Mouse (Mus musculus) liver, embryonic 15.5 days (tissue): ENCODE measurements around the gene Nck1. TPM values are rescaled to one million over a fixed set of nuclear protein-coding genes. Genes with fewer than 3 reads are reported as not detected.

ENCODE experiments used
- ATAC-seq: fragments of 200-750 bp; cut with Nextera tagmentation; 2 replicates; pipeline ENCODE4 v1.8.0; 2017; ENCODE audit warnings: moderate number of reproducible peaks, mild to moderate bottlenecking, moderate library complexity; ENCODE audit not compliant: insufficient read depth
- H3K27ac ChIP-seq: fragments of 300-500 bp; sonication (generic); replicated peaks from 2 replicates; pipeline ENCODE4 v1.5.1; 2015; ENCODE audit warnings: mild to moderate bottlenecking, inconsistent platforms
- H3K27me3 ChIP-seq: fragments of 300-500 bp; sonication (generic); 2 replicates; pipeline ENCODE4 v1.6.1; 2015; ENCODE audit warnings: mild to moderate bottlenecking, inconsistent platforms
- H3K36me3 ChIP-seq: fragments of 300-500 bp; sonication (generic); replicated peaks from 2 replicates; pipeline ENCODE4 v1.6.1; 2015; ENCODE audit warnings: moderate library complexity, mild to moderate bottlenecking, inconsistent platforms
- H3K4me1 ChIP-seq: fragments of 300-500 bp; sonication (generic); replicated peaks from 2 replicates; pipeline ENCODE4 v1.6.1; 2015; ENCODE audit warnings: inconsistent platforms
- H3K4me2 ChIP-seq: fragments of 300-500 bp; sonication (generic); 2 replicates; pipeline ENCODE4 v1.6.1; 2015; ENCODE audit warnings: moderate library complexity, mild to moderate bottlenecking, inconsistent platforms
- H3K4me3 ChIP-seq: fragments of 300-500 bp; sonication (generic); replicated peaks from 2 replicates; pipeline ENCODE4 v1.5.1; 2015; ENCODE audit warnings: mild to moderate bottlenecking, inconsistent platforms
- H3K9ac ChIP-seq: fragments of 300-500 bp; sonication (generic); 2 replicates; pipeline ENCODE4 v1.6.1; 2015; ENCODE audit warnings: moderate library complexity, mild to moderate bottlenecking, inconsistent platforms
- H3K9me3 ChIP-seq: fragments of 300-500 bp; sonication (generic); replicated peaks from 2 replicates; pipeline ENCODE4 v1.6.1; 2016; ENCODE audit warnings: inconsistent platforms
- WGBS: fragments of 180-500 bp; shearing (Covaris S2); methylation state at CpG from one replicate; pipeline ENCODE4 v1.1.7; 2015; ENCODE audit warnings: mixed read lengths; ENCODE audit not compliant: insufficient replicate concordance; 5-methylcytosine and 5-hydroxymethylcytosine counted together
- polyA plus RNA-seq: library from polyadenylated mRNA; unstranded; fragments of >200 nt; fragmentation: Nextera tagmentation; extraction: Ambion mirVana; gene quantifications from 2 replicates; pipeline ENCODE4 v1.2.1, GENCODE M21; 2015

The Nck1 gene
- polyA plus RNA-seq, 1 experiment from 2014 or later = 23.3 TPM

DNA sequence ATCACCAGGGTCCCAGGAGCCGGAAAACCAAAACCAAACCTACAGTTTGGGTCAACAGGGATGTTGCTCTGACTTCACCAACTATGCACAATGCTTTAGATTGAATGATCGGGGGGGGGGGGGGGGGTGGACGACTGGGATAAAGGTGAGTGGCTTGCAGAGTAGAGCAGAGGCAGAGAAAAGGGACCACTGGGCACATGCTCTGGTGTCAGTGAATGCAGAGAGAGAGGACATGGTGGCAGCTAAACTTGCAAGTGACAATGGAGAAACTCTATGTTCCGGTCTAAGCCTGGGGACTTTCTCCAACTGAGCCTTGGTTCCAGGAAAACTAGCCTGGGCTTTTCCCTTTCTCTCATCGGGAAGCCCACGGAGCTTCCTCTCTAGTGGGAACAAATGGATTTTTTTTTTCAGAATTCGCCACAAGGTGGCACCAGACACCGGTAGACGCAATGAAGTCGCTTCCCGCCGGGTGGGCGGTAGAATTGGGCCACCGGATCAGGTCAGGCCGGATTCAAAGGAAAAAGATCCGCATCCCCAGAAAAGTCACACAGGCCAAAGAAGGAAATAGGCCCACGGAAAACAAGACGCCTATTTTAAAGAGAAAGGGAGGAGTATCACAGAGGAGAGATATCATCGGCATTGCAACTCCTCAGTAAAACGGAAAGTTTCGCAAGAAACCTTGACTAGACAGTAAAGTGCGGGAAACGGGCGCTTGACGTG lies 91.8 kb downstream of the Nck1 start:
- no peaks in the 10 kb centered on the region for H3K36me3 ChIP-seq
- H3K4me3 ChIP-seq = peak overlapping the region; percentile 59
- 4% methylated on average over 25 of the region's 25 CpGs for WGBS
- peaks cover 7% of the 10 kb centered on the region for H3K4me1 ChIP-seq
- H3K4me2 ChIP-seq = peak overlapping the region; percentile 67
- no peak overlapping the region for H3K27ac ChIP-seq
- peak overlapping the region; percentile 26; the same call in 1 of the 2 replicates for H3K9ac ChIP-seq
- H3K9me3 ChIP-seq = no peaks in the 10 kb centered on the region
- no peaks in the 10 kb centered on the region for H3K27me3 ChIP-seq
- 0 out of 2 replicates have a peak, but pooled peaks have one; percentile 20 for ATAC-seq

DNA sequence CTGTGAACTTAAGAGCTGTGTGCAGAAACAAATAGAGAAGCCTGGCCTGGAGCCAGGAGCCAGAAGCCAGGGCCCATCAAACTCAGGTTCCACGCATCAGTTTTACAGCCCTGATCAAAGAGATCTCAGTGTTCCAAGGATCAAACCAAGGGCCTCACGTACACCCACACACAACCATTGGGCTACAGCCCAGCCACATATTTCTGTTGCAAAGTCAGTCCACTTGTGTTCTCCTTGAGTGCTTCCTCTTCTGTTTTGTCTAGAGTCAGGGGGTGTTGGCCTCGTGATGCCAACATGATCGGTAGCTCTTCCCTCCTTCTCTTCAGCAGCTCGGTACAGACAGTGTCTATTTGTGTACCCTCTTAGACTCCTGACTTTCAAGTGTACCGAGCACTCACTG lies 93.5 kb downstream of the Nck1 start:
- no peaks in the 10 kb centered on the region for H3K36me3 ChIP-seq
- H3K4me2 ChIP-seq = no peak overlapping the region
- H3K9me3 ChIP-seq = no peaks in the 10 kb centered on the region
- peaks cover 8% of the 10 kb centered on the region for H3K27me3 ChIP-seq
- no peak for ATAC-seq
- 49% methylated on average over 6 of the region's 6 CpGs for WGBS
- H3K4me1 ChIP-seq = peaks cover 7% of the 10 kb centered on the region
- H3K4me3 ChIP-seq = no peak overlapping the region
- H3K27ac ChIP-seq = no peak overlapping the region
- H3K9ac ChIP-seq = no peak overlapping the region

GRCm38 (mm10) chr9:100446059-100446686 lies 99.8 kb downstream of the Nck1 start:
- Histone ChIP-seq H3K27me3 (peaks cover 9% of the 10 kb centered on the region), H3K9ac (no peak overlapping the region), H3K36me3 (no peaks in the 10 kb centered on the region), H3K4me2 (peak overlapping the region; percentile 74), H3K4me1 (no peaks in the 10 kb centered on the region), H3K9me3 (no peaks in the 10 kb centered on the region), H3K4me3 (peak overlapping the region; percentile 49), H3K27ac (no peak overlapping the region)
- WGBS = under 1% methylated on average over 32 of the region's 32 CpGs
- peak; percentile 52; the same call in 1 of the 2 replicates for ATAC-seq

Other genes starting within 250 kb of the Nck1 start
- 0.25 and 0.54 TPM in 2 replicates for gene Il20rb, start 59.3 kb downstream of the Nck1 start, polyA plus RNA-seq
- gene Slc35g2, start 25.0 kb upstream of the Nck1 start, polyA plus RNA-seq = 1.1 and 1.5 TPM in 2 replicates
- gene Stag1, start 51.7 kb upstream of the Nck1 start, polyA plus RNA-seq = 15.3 and 16.8 TPM in 2 replicates